Mouse (Mus musculus) small intestine, adult 2 months (tissue): ENCODE results near the gene Ankrd27.

Experiments
- CTCF ChIP-seq: fragments of 200-500 bp; IDR thresholded peaks from 2 replicates; pipeline ENCODE4 v1.5.1; 2012; ENCODE audit warnings: low read depth, mild to moderate bottlenecking, control low read depth, inconsistent platforms, low read length, moderate library complexity, mixed read lengths; ENCODE audit not compliant: insufficient replicate concordance, insufficient read length; ENCODE audit errors: extremely low read depth
- POLR2A ChIP-seq: fragments of 200-500 bp; IDR thresholded peaks from 2 replicates; pipeline ENCODE4 v1.6.1; 2012; ENCODE audit warnings: low read depth, mild to moderate bottlenecking, control low read depth, inconsistent platforms, low read length, moderate library complexity

DNA sequence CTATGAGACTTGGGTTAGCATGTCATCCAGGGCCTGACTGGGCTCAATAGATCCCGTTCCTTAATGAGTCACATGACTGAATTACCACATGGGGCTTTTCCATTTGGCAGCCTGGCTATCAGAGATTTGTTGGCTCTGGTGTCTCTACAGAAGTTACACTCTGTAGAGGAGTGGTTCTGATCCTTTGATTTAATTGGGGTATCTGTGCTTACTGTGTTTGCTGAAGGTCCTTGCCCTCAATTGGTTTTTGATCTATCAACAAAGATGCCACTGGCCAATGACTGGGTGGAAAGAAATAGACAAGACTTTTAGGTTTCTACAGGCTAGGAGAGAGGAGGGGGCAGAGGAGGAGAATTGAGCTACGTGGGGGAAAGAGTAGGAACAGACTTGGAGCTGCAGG is 27.4 kb upstream of the Ankrd27 start:
- TF ChIP-seq POLR2A (no peak), CTCF (no peak)
